Mouse (Mus musculus): ENCODE measurements at regions not wholly inside any gene's neighbourhood (a gene's known extent, or its start where the extent isn't known, plus 50 kb on each side); places are given as distances from the start of the nearest gene placed in this dataset.

DNA sequence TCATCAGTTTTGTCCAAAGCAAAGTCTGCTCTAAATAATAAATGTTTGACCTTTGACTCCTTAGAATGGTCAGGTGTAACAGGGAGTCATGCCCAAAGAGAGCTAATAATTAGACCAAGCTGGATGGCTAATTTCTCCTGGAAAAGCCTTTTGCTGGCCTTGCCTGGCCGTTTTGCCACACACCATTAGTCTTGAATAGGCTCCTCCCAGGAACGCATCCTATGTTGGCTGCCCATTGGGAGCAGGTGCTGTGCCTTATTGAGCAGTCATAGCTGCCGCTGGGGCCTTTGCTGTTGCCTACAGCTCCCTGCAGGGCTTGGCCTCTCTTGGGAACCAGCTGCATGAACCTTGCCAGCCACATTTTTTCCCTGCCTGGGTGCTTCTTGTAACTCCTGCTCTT, 65.1 kb upstream of the Rgmb start:
- no peak for TF ChIP-seq CTCF (conservative IDR thresholded peaks at IDR 0.05; ENCODE audit: low read length)
- TF ChIP-seq POU5F1 (IDR thresholded peaks at IDR 0.05; ENCODE audit: borderline replicate concordance, low read length) = no peak

Data from E14TG2a.4 (cell line).